9 mouse cellular contexts compared by ENCODE assay signal in the genomic region with DNA sequence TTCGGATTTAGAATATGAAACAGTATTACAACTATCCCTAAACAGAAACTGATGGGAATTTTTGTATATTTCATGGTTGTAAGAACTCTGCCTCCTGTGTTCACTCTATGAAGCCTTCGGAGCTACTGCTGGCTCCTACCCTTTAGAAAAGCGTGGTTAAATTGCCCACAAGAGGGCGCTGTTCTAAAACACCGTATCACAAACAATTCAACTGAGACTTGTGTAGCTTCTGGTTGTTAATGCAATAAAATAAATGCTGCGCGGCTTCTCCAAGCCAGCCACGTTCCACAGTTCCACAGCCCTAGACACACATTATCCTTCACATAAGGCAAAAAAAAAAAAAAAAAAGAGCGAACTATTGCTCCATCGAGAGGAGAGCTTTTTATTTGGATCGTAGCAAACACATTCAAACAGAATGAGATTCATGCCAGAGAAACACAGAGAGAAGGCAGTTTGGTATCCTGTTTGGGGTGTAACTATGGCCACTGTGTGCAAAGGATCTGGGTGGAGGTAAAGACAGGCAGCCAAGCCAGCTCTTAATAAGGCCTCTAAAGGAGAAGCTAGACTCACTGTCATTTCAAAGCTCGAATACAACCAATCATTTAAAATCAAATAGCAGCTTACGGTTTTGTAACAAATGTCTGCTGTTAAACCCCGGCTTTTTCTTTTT. TPM values are rescaled to one million over a fixed set of nuclear protein-coding genes. Genes with fewer than 3 reads are reported as not detected.
DNase-seq lines count a peak whose midpoint lies in the region; ATAC-seq and TF ChIP-seq lines count a peak whose summit lies in the region.
"Had no signal": no experiment of that assay in that cellular context is flagged by ENCODE, and none has a peak within 500 bp of the region (broad histone marks: within the 10 kb centered on the region; RNA-seq: fewer than 3 reads in every experiment).

No protein-coding gene starts in this region.

- H3K27me3 ChIP-seq in E14TG2a.4 (ENCODE audit: insufficient read depth, low read length) = no peaks in the 10 kb centered on the region
- H3K27me3 ChIP-seq in heart, postnatal 0 days (ENCODE audit: control insufficient read depth, insufficient read depth, low read length) = no peaks in the 10 kb centered on the region
- no peaks in the 10 kb centered on the region for H3K27me3 ChIP-seq in liver, embryonic 12.5 days (replicated peaks)
- H3K27me3 ChIP-seq in stomach, postnatal 0 days (ENCODE audit: control insufficient read depth, insufficient read depth, low read length) = no peaks in the 10 kb centered on the region

- no peaks in the 10 kb centered on the region for H3K36me3 ChIP-seq in E14TG2a.4 (ENCODE audit: insufficient read depth, low read length)
- H3K36me3 ChIP-seq in heart, postnatal 0 days (replicated peaks; ENCODE audit: control insufficient read depth, insufficient read depth, low read length) = no peaks in the 10 kb centered on the region
- H3K36me3 ChIP-seq in liver, embryonic 12.5 days = no peaks in the 10 kb centered on the region
- H3K36me3 ChIP-seq in stomach, postnatal 0 days (ENCODE audit: control insufficient read depth, insufficient read depth, low read length) = no peaks in the 10 kb centered on the region

- no peaks in the 10 kb centered on the region for H3K4me1 ChIP-seq in E14TG2a.4 (replicated peaks; ENCODE audit: low read depth, low read length)
- no peaks in the 10 kb centered on the region for H3K4me1 ChIP-seq in heart, postnatal 0 days (ENCODE audit: control insufficient read depth, insufficient read depth)
- no peaks in the 10 kb centered on the region for H3K4me1 ChIP-seq in liver, embryonic 12.5 days
- no peaks in the 10 kb centered on the region for H3K4me1 ChIP-seq in stomach, postnatal 0 days (replicated peaks; ENCODE audit: control insufficient read depth, insufficient read depth)

- ATAC-seq in heart, postnatal 0 days (ENCODE audit: insufficient read depth, low read depth) = peak; percentile 70
- ATAC-seq in liver, embryonic 12.5 days = no peak
- peak; percentile 64; the same call in 1 of the 2 replicates for ATAC-seq in stomach, postnatal 0 days (ENCODE audit: low FRiP score, low TSS enrichment)

- no peak overlapping the region for H3K4me3 ChIP-seq in E14TG2a.4 (replicated peaks; ENCODE audit: low read length)
- H3K4me3 ChIP-seq in heart, postnatal 0 days (ENCODE audit: low read depth, low read length) = peak overlapping the region; percentile 27
- no peak overlapping the region for H3K4me3 ChIP-seq in liver, embryonic 12.5 days
- peak overlapping the region; percentile 29; the same call in 1 of the 2 replicates for H3K4me3 ChIP-seq in stomach, postnatal 0 days (ENCODE audit: low read depth, low read length)

- no peak for TF ChIP-seq POLR2A in brain, embryonic 14.5 days (IDR thresholded peaks at IDR 0.05; ENCODE audit: borderline replicate concordance, extremely low read depth, insufficient read depth, insufficient read length, poor library complexity, severe bottlenecking)

- H3K9me3 ChIP-seq in E14TG2a.4 (ENCODE audit: low read length) = peaks cover 16% of the 10 kb centered on the region
- no peaks in the 10 kb centered on the region for H3K9me3 ChIP-seq in heart, postnatal 0 days (replicated peaks; ENCODE audit: control insufficient read depth, low read length)
- no peaks in the 10 kb centered on the region for H3K9me3 ChIP-seq in liver, embryonic 12.5 days (replicated peaks)
- no peaks in the 10 kb centered on the region for H3K9me3 ChIP-seq in stomach, postnatal 0 days (ENCODE audit: control insufficient read depth, low read length)

- WGBS in heart, postnatal 0 days = 26% methylated on average over 14 of the region's 14 CpGs
- WGBS in liver, embryonic 12.5 days (ENCODE audit: insufficient replicate concordance) = 32% methylated on average over 14 of the region's 14 CpGs
- WGBS in stomach, postnatal 0 days = 21% methylated on average over 14 of the region's 14 CpGs

- no peak overlapping the region for H3K9ac ChIP-seq in heart, postnatal 0 days (replicated peaks; ENCODE audit: low read depth, low read length)
- H3K9ac ChIP-seq in liver, embryonic 12.5 days = no peak overlapping the region
- no peak overlapping the region for H3K9ac ChIP-seq in stomach, postnatal 0 days (ENCODE audit: low read length)

- peak overlapping the region; percentile 22; the same call in 1 of the 2 replicates for H3K27ac ChIP-seq in heart, postnatal 0 days (ENCODE audit: low read depth)
- no peak overlapping the region for H3K27ac ChIP-seq in liver, embryonic 12.5 days
- no peak overlapping the region for H3K27ac ChIP-seq in stomach, postnatal 0 days (replicated peaks)

- peak; percentile 95 for DNase-seq in brain, embryonic 14.5 days (ENCODE audit: low read depth)
- peak; percentile 69 for DNase-seq in fibroblast of lung, adult 2 months (ENCODE audit: low read depth)
- peak; percentile 77 for DNase-seq in heart, postnatal 0 days (ENCODE audit: low spot score)
- DNase-seq in kidney, postnatal 25 days = peak; percentile 56 to 86
- peak; percentile 29 to 57 for DNase-seq in natural killer cell, adult 2 months (ENCODE audit: low spot score in 2 of 2)
- DNase-seq in stomach, postnatal 0 days (ENCODE audit: low spot score) = peak; percentile 77

- TF ChIP-seq CTCF in E14TG2a.4 (conservative IDR thresholded peaks at IDR 0.05; ENCODE audit: low read length) = peak; percentile 66
- TF ChIP-seq CTCF in brain, embryonic 14.5 days (IDR thresholded peaks at IDR 0.05; ENCODE audit: borderline replicate concordance, extremely low read depth, insufficient read depth, insufficient read length) = peak; percentile 74; the same call in 1 of the 2 replicates
- TF ChIP-seq CTCF in heart, postnatal 0 days (IDR thresholded peaks at IDR 0.05; ENCODE audit: low read depth) = peak; percentile 79
- peak; percentile 84 for TF ChIP-seq CTCF in stomach, postnatal 0 days (IDR thresholded peaks at IDR 0.05; ENCODE audit: low read depth)

- TF ChIP-seq EP300 in heart, postnatal 0 days (IDR thresholded peaks at IDR 0.05; ENCODE audit: low read depth) = no peak
- no peak for TF ChIP-seq EP300 in stomach, postnatal 0 days (optimal IDR thresholded peaks at IDR 0.05)

- H3K4me2 ChIP-seq in heart, postnatal 0 days (ENCODE audit: low read depth, low read length) = peak overlapping the region; percentile 51
- peak overlapping the region; percentile 29 for H3K4me2 ChIP-seq in liver, embryonic 12.5 days
- peak overlapping the region; percentile 42 for H3K4me2 ChIP-seq in stomach, postnatal 0 days (replicated peaks; ENCODE audit: low read depth)

RNA-seq across cellular contexts. Expression of a gene that starts 15.7 kb away (rescaled TPM):
- polyA plus RNA-seq in brain, embryonic 14.5 days (2012; rRNA removed) = 45.8 and 62.9 TPM in 2 replicates
- 18.3 and 70.3 TPM in 2 replicates for total RNA-seq in heart, postnatal 0 days (2014; rRNA removed; ENCODE audit: low replicate concordance)
- 53.9 and 55.2 TPM in 2 replicates for polyA plus RNA-seq in heart, postnatal 0 days (2015; fragmentation: Nextera tagmentation; extraction: Ambion mirVana)
- polyA plus RNA-seq in liver, embryonic 12.5 days (2016; fragmentation: Nextera tagmentation; extraction: Ambion mirVana) = 50.5 and 53.5 TPM in 2 replicates
- 71.6 and 79.2 TPM in 2 replicates for polyA plus RNA-seq in stomach, postnatal 0 days (2015; fragmentation: Nextera tagmentation; extraction: Ambion mirVana)

RNA-seq across cellular contexts. Expression of a gene that starts 25.4 kb away (rescaled TPM):
- 0.06 and 0.23 TPM in 2 replicates for polyA plus RNA-seq in brain, embryonic 14.5 days (2012; rRNA removed)
- total RNA-seq in heart, postnatal 0 days (2014; rRNA removed; ENCODE audit: low replicate concordance) = not detected in 2 replicates
- not detected in 2 replicates for polyA plus RNA-seq in heart, postnatal 0 days (2015; fragmentation: Nextera tagmentation; extraction: Ambion mirVana)
- polyA plus RNA-seq in liver, embryonic 12.5 days (2016; fragmentation: Nextera tagmentation; extraction: Ambion mirVana) = not detected in 2 replicates
- 0.08 TPM in 1 of 2 replicates, not detected in the other for polyA plus RNA-seq in stomach, postnatal 0 days (2015; fragmentation: Nextera tagmentation; extraction: Ambion mirVana)
- polyA plus RNA-seq: gonadal fat pad, adult 2 months had no signal

Comparison
In these comparisons a context has a peak if more than half of its experiments do, and no peak if none do; other contexts are left out.
1. H3K4me3 ChIP-seq: peak in heart, postnatal 0 days (single experiment) and stomach, postnatal 0 days (single experiment); none in E14TG2a.4 (single experiment) and liver, embryonic 12.5 days (single experiment).
2. DNase-seq: peak in every context shown above with its lines; median percentile 95 in brain, embryonic 14.5 days; 77 in heart, postnatal 0 days; 77 in stomach, postnatal 0 days; 71 in kidney, postnatal 25 days; 69 in fibroblast of lung, adult 2 months; 43 in natural killer cell, adult 2 months.
3. Peak in every context shown above with its lines, with median percentiles within 50 percentile points of each other: CTCF ChIP-seq and H3K4me2 ChIP-seq.